Mouse (Mus musculus) midbrain, embryonic 11.5 days (tissue): ENCODE measurements at regions not wholly inside any gene's neighbourhood (a gene's known extent, or its start where the extent isn't known, plus 50 kb on each side); places are given as distances from the start of the nearest gene placed in this dataset.

Experiments
- ATAC-seq: fragments of 200-750 bp; cut with Nextera tagmentation; 2 replicates; pipeline ENCODE4 v1.8.0; 2017; ENCODE audit warnings: moderate TSS enrichment, moderate library complexity; ENCODE audit not compliant: low FRiP score
- DNase-seq: peaks from one replicate; pipeline ENCODE4 v3.0.0; 2015; ENCODE audit warnings: low spot score; ENCODE audit errors: missing footprints
- H3K27ac ChIP-seq: fragments of 300-500 bp; sonication (generic); 2 replicates; pipeline ENCODE4 v1.5.1; 2014; ENCODE audit warnings: low read depth, low read length
- H3K27me3 ChIP-seq: fragments of 300-500 bp; sonication (generic); 2 replicates; pipeline ENCODE4 v1.6.1; 2014; ENCODE audit warnings: mild to moderate bottlenecking, low read length, moderate library complexity, mixed read lengths; ENCODE audit not compliant: control insufficient read depth, insufficient read depth
- H3K36me3 ChIP-seq: fragments of 300-500 bp; sonication (generic); 2 replicates; pipeline ENCODE4 v1.6.1; 2014; ENCODE audit warnings: mild to moderate bottlenecking, low read length, moderate library complexity, mixed read lengths; ENCODE audit not compliant: control insufficient read depth, insufficient read depth
- H3K4me1 ChIP-seq: fragments of 300-500 bp; sonication (generic); 2 replicates; pipeline ENCODE4 v1.6.1; 2014; ENCODE audit warnings: low read length; ENCODE audit not compliant: control insufficient read depth, insufficient read depth
- H3K4me2 ChIP-seq: fragments of 300-500 bp; sonication (generic); 2 replicates; pipeline ENCODE4 v1.6.1; 2014; ENCODE audit warnings: mild to moderate bottlenecking, moderate library complexity
- H3K4me3 ChIP-seq: fragments of 300-500 bp; sonication (generic); 2 replicates; pipeline ENCODE4 v1.5.1; 2014; ENCODE audit warnings: low read depth, low read length
- H3K9ac ChIP-seq: fragments of 300-500 bp; sonication (generic); 2 replicates; pipeline ENCODE4 v1.6.1; 2014; ENCODE audit warnings: low read length
- H3K9me3 ChIP-seq: fragments of 300-500 bp; sonication (generic); 2 replicates; pipeline ENCODE4 v1.6.1; 2016; ENCODE audit warnings: low read length; ENCODE audit not compliant: control insufficient read depth
- WGBS: fragments of 180-500 bp; shearing (Covaris S2); extraction: QIAGEN DNeasy Blood & Tissue Kit; methylation state at CpG from one replicate; pipeline ENCODE4 v1.1.7; 2014; 5-methylcytosine and 5-hydroxymethylcytosine counted together

- Histone ChIP-seq H3K27ac (no peak overlapping the region), H3K9ac (no peak overlapping the region), H3K27me3 (no peaks in the 10 kb centered on the region), H3K36me3 (no peaks in the 10 kb centered on the region), H3K4me3 (no peak overlapping the region), H3K9me3 (no peaks in the 10 kb centered on the region), H3K4me1 (no peaks in the 10 kb centered on the region; the same call in 1 of the 2 replicates), H3K4me2 (no peak overlapping the region)
- 35% methylated on average over 8 of the region's 8 CpGs for WGBS
- DNase-seq (no peak), ATAC-seq (0 out of 2 replicates have a peak, but pooled peaks have one; percentile 7)
Observed at GRCm38 (mm10) chr1:193510066-193510793, 140.1 kb upstream of the Camk1g start.

- Histone ChIP-seq H3K27ac (no peak overlapping the region), H3K9ac (no peak overlapping the region), H3K4me3 (no peak overlapping the region), H3K4me2 (no peak overlapping the region), H3K36me3 (no peaks in the 10 kb centered on the region), H3K27me3 (no peaks in the 10 kb centered on the region), H3K9me3 (no peaks in the 10 kb centered on the region), H3K4me1 (no peaks in the 10 kb centered on the region; the same call in 1 of the 2 replicates)
- DNase-seq (no peak), ATAC-seq (no peak)
Observed at GRCm38 (mm10) chr1:193508271-193508670, 138.2 kb upstream of the Camk1g start.

- ATAC-seq (no peak), DNase-seq (no peak)
- Histone ChIP-seq H3K27ac (no peak overlapping the region), H3K4me1 (no peaks in the 10 kb centered on the region; the same call in 1 of the 2 replicates), H3K4me3 (no peak overlapping the region), H3K36me3 (no peaks in the 10 kb centered on the region), H3K9ac (no peak overlapping the region), H3K4me2 (no peak overlapping the region), H3K9me3 (no peaks in the 10 kb centered on the region), H3K27me3 (no peaks in the 10 kb centered on the region)
- WGBS, result 78% methylated on average over 3 of the region's 3 CpGs
Observed at GRCm38 (mm10) chr1:193506991-193507390, 136.9 kb upstream of the Camk1g start.

- H3K9ac ChIP-seq, result no peak overlapping the region
- WGBS, result 50% methylated on average over 3 of the region's 3 CpGs
Observed at GRCm38 (mm10) chr1:193505381-193505780, 135.3 kb upstream of the Camk1g start.

GRCm38 (mm10) chr1:193504611-193505010, 134.5 kb upstream of the Camk1g start:
- Histone ChIP-seq H3K9ac (no peak overlapping the region), H3K36me3 (no peaks in the 10 kb centered on the region), H3K4me2 (no peak overlapping the region), H3K27me3 (no peaks in the 10 kb centered on the region), H3K9me3 (no peaks in the 10 kb centered on the region), H3K4me3 (no peak overlapping the region), H3K4me1 (no peaks in the 10 kb centered on the region), H3K27ac (no peak overlapping the region)
- DNase-seq (no peak), ATAC-seq (no peak)
- WGBS, result 40% methylated on average over 3 of the region's 3 CpGs

More at GRCm38 (mm10) chr1:193505381-193505780, 135.3 kb upstream of the Camk1g start:
- Histone ChIP-seq H3K4me2 (no peak overlapping the region), H3K9me3 (no peaks in the 10 kb centered on the region), H3K36me3 (no peaks in the 10 kb centered on the region), H3K4me1 (no peaks in the 10 kb centered on the region; the same call in 1 of the 2 replicates), H3K4me3 (no peak overlapping the region), H3K27me3 (no peaks in the 10 kb centered on the region), H3K27ac (no peak overlapping the region)
- DNase-seq (no peak), ATAC-seq (no peak)

GRCm38 (mm10) chr1:193503624-193504325, 133.7 kb upstream of the Camk1g start:
- no peaks in the 10 kb centered on the region for H3K4me1 ChIP-seq
- ATAC-seq, result peak; percentile 73
- WGBS, result 32% methylated on average over 3 of the region's 3 CpGs
- no peaks in the 10 kb centered on the region for H3K27me3 ChIP-seq
- H3K4me3 ChIP-seq, result no peak overlapping the region
- H3K9ac ChIP-seq, result no peak overlapping the region
- DNase-seq, result peak; percentile 89
- no peaks in the 10 kb centered on the region for H3K9me3 ChIP-seq
- H3K27ac ChIP-seq, result no peak overlapping the region
- H3K36me3 ChIP-seq, result no peaks in the 10 kb centered on the region
- H3K4me2 ChIP-seq, result no peak overlapping the region

GRCm38 (mm10) chr1:193496265-193497183, 126.4 kb upstream of the Camk1g start:
- H3K36me3 ChIP-seq, result no peaks in the 10 kb centered on the region
- H3K9me3 ChIP-seq, result no peaks in the 10 kb centered on the region
- no peak overlapping the region for H3K4me3 ChIP-seq
- DNase-seq (peak; percentile 87), ATAC-seq (peak; percentile 71)
- no peaks in the 10 kb centered on the region for H3K4me1 ChIP-seq
- no peak overlapping the region for H3K27ac ChIP-seq
- H3K27me3 ChIP-seq, result no peaks in the 10 kb centered on the region
- WGBS, result 42% methylated on average over 9 of the region's 9 CpGs
- no peak overlapping the region for H3K4me2 ChIP-seq
- no peak overlapping the region for H3K9ac ChIP-seq

GRCm38 (mm10) chr1:193488039-193488438, 117.9 kb upstream of the Camk1g start:
- no peak overlapping the region for H3K4me2 ChIP-seq
- DNase-seq (no peak), ATAC-seq (no peak)
- H3K36me3 ChIP-seq, result no peaks in the 10 kb centered on the region
- H3K27me3 ChIP-seq, result no peaks in the 10 kb centered on the region
- no peaks in the 10 kb centered on the region for H3K4me1 ChIP-seq
- no peaks in the 10 kb centered on the region for H3K9me3 ChIP-seq
- WGBS, result 68% methylated on average over 6 of the region's 6 CpGs
- no peak overlapping the region for H3K27ac ChIP-seq
- no peak overlapping the region for H3K9ac ChIP-seq
- no peak overlapping the region for H3K4me3 ChIP-seq
